Mouse (Mus musculus): Measurements from ENCODE around the gene Lrrc32.

The Lrrc32 gene

DNA sequence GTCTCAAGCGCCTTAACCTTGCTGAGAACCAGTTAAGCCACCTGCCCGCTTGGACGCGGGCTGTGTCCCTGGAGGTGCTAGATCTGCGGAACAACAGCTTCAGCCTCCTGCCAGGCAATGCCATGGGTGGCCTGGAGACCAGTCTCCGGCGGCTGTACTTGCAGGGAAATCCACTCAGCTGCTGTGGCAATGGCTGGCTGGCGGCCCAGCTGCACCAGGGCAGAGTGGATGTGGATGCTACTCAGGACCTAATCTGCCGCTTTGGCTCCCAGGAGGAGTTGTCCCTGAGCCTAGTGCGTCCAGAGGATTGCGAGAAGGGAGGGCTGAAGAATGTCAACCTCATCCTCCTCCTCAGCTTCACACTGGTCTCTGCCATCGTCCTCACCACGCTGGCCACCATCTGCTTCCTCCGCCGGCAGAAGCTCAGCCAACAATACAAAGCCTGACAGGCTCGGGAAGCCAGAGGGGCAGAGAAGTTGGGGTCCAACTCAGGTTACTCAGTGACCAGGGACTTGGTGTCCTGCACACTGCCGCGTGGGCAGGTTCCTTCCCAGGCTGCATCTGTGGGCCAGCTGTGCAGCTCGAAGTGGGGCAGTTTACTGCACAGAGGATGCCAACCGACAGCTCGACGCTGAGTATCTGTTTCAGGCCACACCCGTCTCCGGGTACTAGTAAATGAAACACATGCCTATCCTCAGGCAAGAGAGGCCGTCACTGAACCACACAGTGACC, 10.6 kb downstream of the Lrrc32 start:
- in situ Hi-C loops (cut with MboI; ENCODE audit: low pct_unique_long_range_greater_than_20kb in 1 of 2, low sequenced_read_pairs in 2 of 2, unreplicated experiment in 1 of 2) = loop anchor here (25.0 kb wide), 2 partner anchors 338 to 588 kb away; partner anchors contain the start of gene Wnt11 (in 1 of the 2)

DNA sequence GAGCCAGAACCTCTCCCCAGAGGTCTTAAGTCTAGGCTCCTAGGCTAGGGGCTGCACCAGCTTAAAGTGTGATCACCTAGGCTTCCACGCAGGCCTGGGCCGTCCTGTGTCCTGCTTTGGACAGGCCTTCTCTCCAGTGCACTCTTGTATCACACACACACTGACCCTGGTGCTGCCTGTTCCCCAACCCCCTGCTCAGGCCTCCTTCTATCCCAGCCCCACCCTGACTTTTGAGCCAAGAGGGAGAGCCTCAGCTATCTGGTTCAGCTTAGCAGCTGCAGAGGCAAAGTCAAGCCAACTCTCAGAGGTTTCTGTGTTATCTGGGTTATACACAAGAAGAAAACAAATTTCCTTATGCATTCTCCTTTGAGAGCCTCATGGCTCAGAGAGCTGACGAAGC, 11.4 kb downstream of the Lrrc32 start:
- in situ Hi-C loops (cut with MboI; ENCODE audit: low pct_unique_long_range_greater_than_20kb in 1 of 2, low sequenced_read_pairs in 2 of 2, unreplicated experiment in 1 of 2) = no loop called here

DNA sequence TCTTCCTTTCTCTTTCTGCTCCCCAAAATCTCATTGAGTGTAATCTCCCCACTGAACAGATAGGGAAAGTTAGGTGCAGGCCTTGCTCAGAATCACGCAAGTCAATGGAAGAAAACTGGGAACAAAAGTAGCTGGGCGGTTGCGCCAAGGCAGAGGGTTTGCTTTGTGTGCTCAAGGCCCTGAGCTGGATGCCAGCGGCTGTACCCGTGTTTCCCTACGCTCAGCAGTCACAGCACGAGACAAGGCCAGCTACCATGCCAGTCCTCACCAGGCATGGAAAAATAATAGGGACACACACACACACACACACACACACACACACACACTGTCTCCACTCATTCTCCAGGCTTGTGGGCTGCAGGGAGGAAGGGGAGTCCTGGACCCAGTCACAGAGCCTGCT, 12.0 kb downstream of the Lrrc32 start:
- in situ Hi-C loops (cut with MboI; ENCODE audit: low pct_unique_long_range_greater_than_20kb in 1 of 2, low sequenced_read_pairs in 2 of 2, unreplicated experiment in 1 of 2) = no loop called here

DNA sequence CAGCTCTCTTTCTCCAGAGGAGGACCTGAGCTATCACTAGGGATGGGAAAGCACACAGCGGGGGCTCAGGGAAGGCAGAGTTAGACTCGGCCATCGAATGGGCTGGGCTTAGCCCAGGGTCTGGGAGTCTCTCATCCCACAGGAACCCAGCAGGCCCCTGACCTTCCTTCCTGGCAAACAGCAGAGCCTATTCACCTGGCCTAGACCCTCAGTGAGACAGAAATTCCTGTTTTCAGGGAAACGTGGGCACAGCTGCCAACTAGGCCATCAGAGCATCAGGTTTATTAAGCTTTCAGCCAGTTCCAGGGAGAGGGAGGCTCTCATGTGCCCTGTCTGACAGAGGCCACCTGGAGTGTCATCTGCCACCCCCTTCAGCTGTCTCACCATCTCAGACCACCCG, 13.8 kb downstream of the Lrrc32 start:
- in situ Hi-C loops (cut with MboI; ENCODE audit: low pct_unique_long_range_greater_than_20kb in 1 of 2, low sequenced_read_pairs in 2 of 2, unreplicated experiment in 1 of 2) = no loop called here

DNA sequence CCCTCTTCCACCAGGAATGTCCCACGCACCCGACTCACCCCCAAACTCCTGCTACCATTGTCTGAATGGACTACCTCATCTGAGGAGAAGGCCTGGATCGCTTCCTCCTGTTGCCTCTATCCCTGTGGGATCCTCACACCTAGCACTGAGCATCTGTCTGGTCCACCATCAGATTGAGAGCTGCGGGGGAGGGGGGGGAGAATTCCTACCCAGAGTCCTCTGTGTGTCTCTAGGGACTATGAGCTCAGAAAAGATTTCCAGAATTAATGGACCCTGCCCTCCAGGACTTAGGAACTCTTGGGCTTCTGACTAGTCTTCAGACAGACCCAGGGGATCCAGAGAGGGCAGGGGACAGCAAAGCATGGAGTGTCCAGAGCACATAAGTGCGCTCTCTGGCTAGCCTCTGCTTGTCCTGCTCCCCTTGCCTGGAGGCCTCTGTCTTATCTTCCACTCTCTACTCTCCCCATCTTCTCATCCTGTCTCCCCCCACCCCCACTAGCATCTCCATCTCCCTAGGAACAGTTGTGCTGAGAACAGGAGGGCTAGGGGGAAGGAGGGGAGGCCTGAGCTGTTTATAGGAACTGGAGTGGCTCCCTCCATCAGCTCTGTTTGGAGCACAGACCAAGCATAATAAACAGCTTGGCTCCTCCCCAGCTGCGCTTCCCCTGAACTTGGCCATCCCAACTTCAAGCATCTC, 15.0 kb downstream of the Lrrc32 start:
- in situ Hi-C loops (cut with MboI; ENCODE audit: low pct_unique_long_range_greater_than_20kb in 1 of 2, low sequenced_read_pairs in 2 of 2, unreplicated experiment in 1 of 2) = no loop called here

DNA sequence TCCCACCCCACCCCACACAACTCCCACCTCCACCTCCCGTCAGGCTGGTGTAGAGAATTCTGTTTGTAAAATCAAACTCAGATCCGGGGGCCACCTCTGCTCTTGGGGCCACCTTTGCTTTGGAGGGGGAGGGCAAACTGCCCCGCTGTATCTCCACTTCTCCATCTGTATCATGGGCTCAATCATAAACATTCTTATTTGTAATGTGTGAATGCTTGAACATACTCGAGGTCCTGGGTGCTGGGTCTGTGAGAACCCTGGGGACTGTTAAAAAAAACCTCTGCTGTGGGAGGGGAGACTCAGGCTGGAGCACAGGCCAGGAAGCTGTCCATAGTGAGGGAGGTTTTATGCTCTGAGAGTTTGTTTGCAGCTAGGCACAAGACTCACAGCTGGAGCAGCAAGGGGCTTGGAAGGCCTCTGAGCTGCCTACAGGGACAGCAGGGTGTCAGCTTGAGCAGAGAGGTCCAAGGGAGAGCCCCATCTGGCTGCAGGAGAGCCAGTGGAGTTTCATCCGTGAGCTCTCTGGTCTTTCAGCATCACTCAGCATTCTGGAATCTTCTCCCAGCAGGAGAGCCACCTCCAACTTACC, 15.7 kb downstream of the Lrrc32 start:
- in situ Hi-C loops (cut with MboI; ENCODE audit: low pct_unique_long_range_greater_than_20kb in 1 of 2, low sequenced_read_pairs in 2 of 2, unreplicated experiment in 1 of 2) = no loop called here

DNA sequence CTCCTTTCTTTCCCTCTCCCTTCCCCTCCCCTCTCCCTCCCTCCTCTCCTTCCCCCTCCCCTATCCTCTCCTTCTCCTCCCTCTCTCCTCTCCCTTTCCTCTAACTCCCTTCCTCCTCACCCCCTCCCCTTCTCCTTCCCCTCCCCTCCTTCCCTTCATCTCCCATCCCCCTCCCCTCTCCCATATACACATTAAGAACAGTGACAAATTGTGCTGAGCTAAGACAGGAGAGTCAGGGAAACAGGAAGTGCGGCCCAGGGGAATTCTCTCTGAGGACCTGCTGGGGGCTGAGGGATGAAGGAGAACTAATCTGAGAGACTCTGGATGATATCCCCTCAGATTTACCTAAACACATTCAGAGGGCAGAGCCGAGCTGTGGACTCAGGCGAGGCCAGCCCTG, 16.6 kb downstream of the Lrrc32 start:
- in situ Hi-C loops (cut with MboI; ENCODE audit: low pct_unique_long_range_greater_than_20kb in 1 of 2, low sequenced_read_pairs in 2 of 2, unreplicated experiment in 1 of 2) = no loop called here

DNA sequence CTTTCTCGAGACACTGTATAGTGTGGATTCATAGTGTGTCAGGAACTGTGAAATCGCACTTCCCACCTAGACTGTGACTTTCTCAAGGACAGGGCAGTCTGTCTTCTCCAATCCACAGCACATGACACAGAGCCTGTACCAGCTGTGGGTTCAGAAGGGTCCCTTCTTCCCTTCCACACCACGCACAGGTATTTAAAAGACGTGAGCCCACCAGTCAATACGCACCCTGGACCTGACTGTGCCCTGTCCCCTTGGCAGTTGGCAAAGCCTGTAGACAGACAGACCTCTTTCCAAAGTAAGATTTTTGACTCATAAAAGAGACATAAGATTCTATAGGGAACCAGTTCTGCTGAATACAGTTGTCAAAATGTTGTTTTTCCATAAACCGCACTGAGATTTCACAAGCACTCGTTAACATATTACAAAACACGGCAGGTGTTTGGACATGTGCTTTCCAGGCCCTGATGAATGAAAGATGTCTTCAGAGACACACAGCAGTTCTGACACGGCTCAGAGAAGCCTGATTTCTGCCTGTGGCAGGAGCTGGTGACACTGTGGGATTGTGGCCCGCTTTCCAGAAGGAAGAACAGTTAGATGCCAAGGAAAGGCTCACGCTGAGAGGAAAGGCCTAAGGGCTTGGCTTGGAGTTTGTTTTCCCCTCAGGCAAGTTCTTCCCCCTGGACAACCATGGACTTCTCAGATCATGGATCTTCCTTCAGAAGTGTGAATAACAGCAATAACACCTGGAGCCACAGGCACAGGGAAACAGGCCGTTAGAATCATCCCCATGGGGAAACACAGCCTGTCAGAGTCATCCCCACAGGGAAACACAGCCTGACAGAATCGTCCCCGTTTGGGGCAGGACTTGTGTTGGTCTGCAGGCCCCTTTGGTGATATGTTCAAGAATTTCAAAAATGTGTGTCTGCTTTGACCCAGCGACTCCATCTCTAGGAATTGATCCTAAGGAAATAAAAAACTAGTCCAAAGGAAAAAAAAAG, 22.2 kb downstream of the Lrrc32 start:
- in situ Hi-C loops (cut with MboI; ENCODE audit: low pct_unique_long_range_greater_than_20kb in 1 of 2, low sequenced_read_pairs in 2 of 2, unreplicated experiment in 1 of 2) = no loop called here

DNA sequence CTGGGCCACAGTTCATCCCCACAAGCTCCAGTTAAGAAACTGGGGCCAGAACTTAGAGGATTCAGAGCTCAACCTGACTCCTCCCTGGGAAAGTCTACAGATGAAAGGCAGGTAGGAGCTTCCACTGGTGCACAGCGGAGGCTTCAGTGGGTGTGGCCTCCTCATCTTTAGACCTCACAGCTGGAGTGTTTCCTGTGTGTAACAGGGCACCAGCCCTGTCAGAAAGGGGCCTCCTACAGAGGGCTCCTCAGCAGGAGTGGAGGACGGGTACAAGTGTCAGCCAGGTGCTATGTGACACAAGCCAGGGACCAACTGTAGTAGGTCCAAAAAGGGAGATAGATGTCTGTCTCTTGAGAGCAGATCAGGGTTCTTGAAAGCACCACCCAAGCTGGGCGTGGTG, 24.2 kb downstream of the Lrrc32 start:
- in situ Hi-C loops (cut with MboI; ENCODE audit: low pct_unique_long_range_greater_than_20kb in 1 of 2, low sequenced_read_pairs in 2 of 2, unreplicated experiment in 1 of 2) = no loop called here

DNA sequence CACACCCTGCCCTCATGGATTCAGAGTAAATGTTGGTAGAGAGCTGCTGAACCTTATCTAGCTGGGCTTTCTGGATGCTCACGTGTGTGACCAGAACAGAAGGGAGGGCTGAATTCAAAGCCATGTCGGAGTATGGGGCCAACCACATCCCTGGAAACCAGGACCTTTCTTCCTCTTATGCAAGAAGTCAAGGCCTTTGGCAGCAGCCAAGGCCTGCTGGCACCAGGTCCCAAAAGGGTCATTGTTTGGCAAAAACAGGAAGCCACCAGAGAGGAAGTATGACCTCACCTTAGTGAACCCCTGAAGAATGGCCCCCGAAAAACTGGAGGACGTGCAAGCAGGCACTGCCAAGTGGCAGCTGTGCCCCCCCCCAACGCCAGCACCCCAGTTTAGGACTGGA, 33.5 kb downstream of the Lrrc32 start:
- in situ Hi-C loops (cut with MboI; ENCODE audit: low pct_unique_long_range_greater_than_20kb in 1 of 2, low sequenced_read_pairs in 2 of 2, unreplicated experiment in 1 of 2) = no loop called here

DNA sequence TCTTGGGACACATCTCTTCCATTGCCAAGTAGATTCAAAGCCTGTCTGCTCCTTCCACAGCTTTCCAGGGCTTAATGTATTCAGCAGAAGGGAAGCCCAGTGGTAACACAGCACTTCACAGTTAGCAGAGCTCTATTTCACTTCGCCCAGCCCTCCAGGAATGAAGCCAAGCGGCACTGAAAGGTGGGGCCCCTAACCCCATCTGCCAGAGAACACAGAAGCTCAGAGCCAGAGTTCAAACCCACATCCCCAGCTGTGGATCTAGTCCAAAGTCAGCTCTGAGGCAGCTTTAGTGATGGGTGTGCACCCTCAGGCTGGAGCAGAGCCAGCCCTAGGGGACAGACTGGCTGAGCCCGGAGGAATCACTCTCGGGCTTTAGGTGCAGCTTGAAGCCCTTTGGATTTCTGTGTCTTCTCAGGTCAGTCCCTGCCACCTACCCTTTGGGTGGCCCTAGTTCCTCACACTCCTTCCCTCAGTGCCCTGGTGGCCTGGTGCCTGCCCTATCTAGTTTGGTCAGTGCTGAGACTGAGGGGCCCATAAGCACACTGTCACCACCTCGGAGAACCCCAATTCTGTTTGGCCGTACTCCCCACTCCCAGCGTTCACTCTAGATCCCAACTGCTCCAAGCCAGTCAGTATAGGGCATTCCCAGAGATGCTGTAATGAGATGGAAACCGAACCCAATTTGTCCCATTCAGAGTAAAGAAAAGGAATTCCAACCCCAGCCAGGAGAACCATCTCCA, 34.2 kb downstream of the Lrrc32 start:
- in situ Hi-C loops (cut with MboI; ENCODE audit: low pct_unique_long_range_greater_than_20kb in 1 of 2, low sequenced_read_pairs in 2 of 2, unreplicated experiment in 1 of 2) = no loop called here

DNA sequence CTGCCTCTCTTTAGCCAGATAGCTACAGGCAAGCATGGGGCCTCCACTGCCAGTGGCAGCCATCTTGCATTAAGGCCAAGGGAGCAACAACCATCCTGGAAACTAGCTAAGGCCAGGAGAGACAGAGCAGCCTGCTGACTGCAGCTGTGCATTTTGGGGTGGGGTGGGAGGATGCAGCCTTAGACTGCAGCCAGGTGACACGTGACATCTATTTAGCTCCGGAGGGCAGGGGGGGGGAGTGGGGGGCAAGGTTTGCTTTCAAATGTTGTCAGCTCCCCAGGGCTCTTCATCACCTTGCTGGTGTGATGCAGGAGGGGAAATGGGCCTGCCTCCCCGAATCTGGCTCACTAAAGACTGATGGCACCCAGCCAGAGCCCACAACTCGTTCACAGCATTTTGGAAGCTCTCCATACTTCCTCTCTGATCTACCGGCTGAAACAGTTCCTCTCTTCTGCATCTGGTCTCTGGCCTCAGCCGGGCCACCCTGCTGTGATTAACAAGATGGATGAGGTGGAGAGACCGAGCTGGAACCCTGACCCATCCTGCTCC, 34.8 kb downstream of the Lrrc32 start:
- in situ Hi-C loops (cut with MboI; ENCODE audit: low pct_unique_long_range_greater_than_20kb in 1 of 2, low sequenced_read_pairs in 2 of 2, unreplicated experiment in 1 of 2) = no loop called here

DNA sequence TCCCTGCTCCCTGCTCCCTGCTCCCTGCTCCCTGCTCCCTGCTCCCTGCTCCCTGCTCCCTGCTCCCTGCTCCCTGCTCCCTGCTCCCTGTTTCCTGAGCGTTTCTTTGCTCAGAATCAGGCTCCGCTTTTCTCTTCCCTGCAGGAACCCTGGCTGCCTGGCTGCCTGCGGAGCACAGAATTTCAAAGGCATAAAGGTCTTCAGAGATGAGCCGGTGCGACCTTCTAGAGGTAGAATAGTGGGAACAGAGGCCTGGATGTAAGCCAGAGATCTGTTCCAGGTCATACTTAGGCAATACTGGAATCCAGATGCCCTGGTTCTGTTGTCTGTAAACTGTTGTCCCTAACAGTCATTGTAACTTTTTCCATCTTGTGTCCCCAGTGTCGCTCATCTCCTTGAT, 35.3 kb downstream of the Lrrc32 start:
- in situ Hi-C loops (cut with MboI; ENCODE audit: low pct_unique_long_range_greater_than_20kb in 1 of 2, low sequenced_read_pairs in 2 of 2, unreplicated experiment in 1 of 2) = no loop called here

DNA sequence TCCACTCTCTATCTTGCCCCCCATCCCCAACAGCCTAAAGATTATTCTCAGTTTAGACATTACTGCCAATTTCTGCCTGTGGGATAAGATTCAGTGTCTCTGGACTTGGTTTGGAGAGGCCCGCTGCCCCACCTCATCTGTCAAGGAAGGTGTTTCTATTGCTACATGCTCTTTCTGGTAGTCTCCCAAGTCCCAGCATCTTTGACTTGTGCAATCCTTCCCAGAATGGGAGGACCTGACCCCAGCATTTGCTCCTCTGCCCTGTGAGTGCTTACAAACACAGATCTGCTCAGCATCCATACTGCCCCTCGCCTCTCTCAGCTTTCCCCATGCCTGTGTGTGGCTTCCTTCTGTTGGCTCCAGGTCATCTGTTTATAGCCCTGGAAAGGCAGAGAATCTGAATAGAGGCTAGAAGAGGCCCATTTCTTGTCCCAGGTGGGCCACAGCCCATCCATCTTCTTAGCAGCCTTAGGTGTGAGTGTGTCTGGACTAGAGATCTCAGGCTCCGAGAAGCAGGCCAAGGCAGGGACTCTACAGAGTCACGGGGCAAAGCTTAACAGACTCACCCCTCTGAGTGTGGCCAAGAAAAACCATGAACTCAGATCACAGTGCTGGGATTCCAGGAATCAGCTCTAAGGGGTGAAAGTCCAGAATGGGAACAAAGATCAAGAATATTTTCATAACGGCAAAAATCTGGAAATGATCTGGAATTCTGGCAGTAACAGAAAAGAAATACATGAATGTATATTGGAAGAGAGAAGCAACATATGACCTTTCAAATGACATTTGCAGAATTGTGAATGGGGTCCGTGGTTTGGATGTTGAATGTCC, 36.0 kb downstream of the Lrrc32 start:
- in situ Hi-C loops (cut with MboI; ENCODE audit: low pct_unique_long_range_greater_than_20kb in 1 of 2, low sequenced_read_pairs in 2 of 2, unreplicated experiment in 1 of 2) = no loop called here

DNA sequence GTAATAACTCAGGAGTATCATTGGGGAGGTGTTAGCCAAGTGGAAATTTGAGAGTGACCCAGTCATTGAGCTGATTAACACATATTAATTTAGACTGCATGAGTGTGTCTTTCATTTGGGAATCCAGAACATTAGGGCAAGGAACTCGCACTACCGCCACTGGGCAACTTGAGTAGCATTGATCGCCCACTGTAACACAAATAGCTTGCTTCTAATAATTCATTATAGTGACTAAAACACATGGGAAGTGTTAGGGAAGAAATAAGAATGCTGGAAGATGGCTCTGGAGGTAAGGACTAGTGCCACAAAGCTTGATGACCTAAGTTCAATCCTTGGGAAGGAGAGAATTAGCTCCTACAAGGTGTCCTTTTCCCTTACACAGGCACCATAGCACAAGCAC, 38.0 kb downstream of the Lrrc32 start:
- in situ Hi-C loops (cut with MboI; ENCODE audit: low pct_unique_long_range_greater_than_20kb in 1 of 2, low sequenced_read_pairs in 2 of 2, unreplicated experiment in 1 of 2) = no loop called here

DNA sequence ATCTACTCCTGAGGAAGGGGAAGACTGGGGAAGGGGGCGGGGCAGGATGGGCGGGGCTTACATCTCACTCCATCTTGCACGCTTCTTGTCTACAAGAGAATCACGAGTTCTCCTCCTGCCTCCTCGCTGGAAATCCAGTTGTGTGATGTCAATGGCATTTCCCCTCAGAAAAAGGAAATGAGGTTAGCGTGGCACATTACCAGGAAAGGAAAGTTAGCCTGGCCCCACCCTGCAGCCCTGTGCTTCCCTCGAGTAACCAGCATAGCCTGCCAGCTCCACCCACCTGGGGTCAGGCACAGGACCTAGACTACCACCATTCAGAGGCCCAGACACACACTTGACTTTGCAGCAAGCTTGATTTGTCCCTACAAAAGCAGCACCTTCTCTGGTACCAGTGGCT, 42.5 kb downstream of the Lrrc32 start:
- in situ Hi-C loops (cut with MboI; ENCODE audit: low pct_unique_long_range_greater_than_20kb in 1 of 2, low sequenced_read_pairs in 2 of 2, unreplicated experiment in 1 of 2) = no loop called here

DNA sequence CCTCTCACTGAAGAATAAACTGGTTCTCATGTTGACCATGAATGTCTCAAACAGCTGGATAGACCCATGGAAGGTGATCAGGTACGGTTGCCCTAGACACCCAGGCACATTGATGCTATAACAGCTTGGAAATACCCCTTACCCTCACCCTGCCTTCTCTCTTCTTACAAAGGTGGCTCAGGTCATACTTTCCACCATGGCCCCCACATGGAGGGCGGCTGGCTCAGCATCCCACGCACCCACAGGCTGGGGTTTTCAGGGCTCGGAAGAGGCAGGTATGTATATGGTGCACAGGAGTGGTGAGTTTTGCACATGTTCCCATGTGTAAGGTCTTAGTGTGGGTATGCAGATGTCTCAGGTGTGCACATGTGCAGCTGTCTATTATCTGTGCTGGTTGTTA, 43.9 kb downstream of the Lrrc32 start:
- in situ Hi-C loops (cut with MboI; ENCODE audit: low pct_unique_long_range_greater_than_20kb in 1 of 2, low sequenced_read_pairs in 2 of 2, unreplicated experiment in 1 of 2) = no loop called here

Data from mouse embryonic stem cell (cell line).